Mouse (Mus musculus): ENCODE results near the gene Atp5mpl. TPM values are rescaled to one million over a fixed set of nuclear protein-coding genes. Genes with fewer than 3 reads are reported as not detected.

The Atp5mpl gene
- polyA plus RNA-seq, 1 experiment from 2014 or later: 669 TPM

- Histone ChIP-seq H3K4me2 (no peak overlapping the region), H3K4me1 (peaks cover 9% of the 10 kb centered on the region; the same call in 1 of the 2 replicates), H3K9me3 (no peaks in the 10 kb centered on the region), H3K9ac (no peak overlapping the region), H3K27me3 (replicated peaks) (no peaks in the 10 kb centered on the region), H3K36me3 (replicated peaks) (no peaks in the 10 kb centered on the region), H3K27ac (no peak overlapping the region), H3K4me3 (no peak overlapping the region)
- ATAC-seq (replicated peaks): no peak
- 80% methylated on average over 6 of the region's 6 CpGs for WGBS
Measured at GRCm38 (mm10) chr12:111978274-111978673, 11.5 kb upstream of the Atp5mpl start.

GRCm38 (mm10) chr12:111977138-111977537 lies 10.4 kb upstream of the Atp5mpl start:
- 54% methylated on average over 6 of the region's 6 CpGs for WGBS
- Histone ChIP-seq H3K4me2 (no peak overlapping the region), H3K9ac (no peak overlapping the region), H3K27ac (no peak overlapping the region), H3K4me1 (peaks cover 9% of the 10 kb centered on the region; the same call in 1 of the 2 replicates), H3K4me3 (no peak overlapping the region), H3K36me3 (replicated peaks) (no peaks in the 10 kb centered on the region), H3K27me3 (replicated peaks) (no peaks in the 10 kb centered on the region), H3K9me3 (no peaks in the 10 kb centered on the region)
- ATAC-seq (replicated peaks): no peak

- H3K4me1 ChIP-seq: peaks cover 9% of the 10 kb centered on the region; the same call in 1 of the 2 replicates
- H3K36me3 ChIP-seq (replicated peaks): no peaks in the 10 kb centered on the region
- WGBS: 92% methylated on average over 6 of the region's 6 CpGs
- no peaks in the 10 kb centered on the region for H3K27me3 ChIP-seq (replicated peaks)
- ATAC-seq (replicated peaks): no peak
- H3K9ac ChIP-seq: no peak overlapping the region
- no peak overlapping the region for H3K4me2 ChIP-seq
- no peak overlapping the region for H3K27ac ChIP-seq
- no peaks in the 10 kb centered on the region for H3K9me3 ChIP-seq
- no peak overlapping the region for H3K4me3 ChIP-seq
Measured at GRCm38 (mm10) chr12:111974578-111974977, 7.8 kb upstream of the Atp5mpl start.

GRCm38 (mm10) chr12:111972504-111972903 lies 5.7 kb upstream of the Atp5mpl start:
- ATAC-seq (replicated peaks): no peak
- H3K4me3 ChIP-seq: no peak overlapping the region
- no peaks in the 10 kb centered on the region for H3K36me3 ChIP-seq (replicated peaks)
- no peaks in the 10 kb centered on the region for H3K9me3 ChIP-seq
- no peaks in the 10 kb centered on the region for H3K27me3 ChIP-seq (replicated peaks)
- peaks cover 9% of the 10 kb centered on the region; the same call in 1 of the 2 replicates for H3K4me1 ChIP-seq
- no peak overlapping the region for H3K4me2 ChIP-seq
- no peak overlapping the region for H3K9ac ChIP-seq
- no peak overlapping the region for H3K27ac ChIP-seq
- WGBS: 92% methylated on average over 10 of the region's 10 CpGs

- WGBS: 89% methylated on average over 18 of the region's 18 CpGs
- H3K27ac ChIP-seq: no peak within 1 kb of the TSS
- no peak within 1 kb of the TSS for H3K4me3 ChIP-seq
- no peak within 1 kb of the TSS for H3K9ac ChIP-seq
- no peaks in the 10 kb centered on the region for H3K36me3 ChIP-seq (replicated peaks)
- no peak for ATAC-seq (replicated peaks)
- no peaks in the 10 kb centered on the region for H3K9me3 ChIP-seq
- H3K4me1 ChIP-seq: peaks cover under 1% of the 10 kb centered on the region; the same call in 1 of the 2 replicates
- no peak within 1 kb of the TSS for H3K4me2 ChIP-seq
- no peaks in the 10 kb centered on the region for H3K27me3 ChIP-seq (replicated peaks)
Measured at GRCm38 (mm10) chr12:111971231-111971686, 4.5 kb upstream of the Atp5mpl start, which contains the start of gene Tdrd9. Gene Tdrd9 (plus strand): TSS chr12:111971559.

- Histone ChIP-seq H3K4me1 (peaks cover 12% of the 10 kb centered on the region), H3K27me3 (replicated peaks) (no peaks in the 10 kb centered on the region), H3K4me3 (no peak overlapping the region), H3K9ac (no peak overlapping the region), H3K4me2 (no peak overlapping the region), H3K36me3 (replicated peaks) (no peaks in the 10 kb centered on the region), H3K9me3 (no peaks in the 10 kb centered on the region), H3K27ac (no peak overlapping the region)
- ATAC-seq (replicated peaks): no peak
- WGBS: 82% methylated on average over 4 of the region's 4 CpGs
Measured at GRCm38 (mm10) chr12:111970085-111970484, 3.3 kb upstream of the Atp5mpl start.

GRCm38 (mm10) chr12:111963339-111963738 lies 3.4 kb downstream of the Atp5mpl start:
- no peak overlapping the region for H3K27ac ChIP-seq
- H3K4me3 ChIP-seq: no peak overlapping the region
- H3K27me3 ChIP-seq (replicated peaks): no peaks in the 10 kb centered on the region
- H3K4me1 ChIP-seq: peaks cover 14% of the 10 kb centered on the region
- WGBS: 87% methylated on average over 5 of the region's 5 CpGs
- H3K36me3 ChIP-seq (replicated peaks): peaks cover 25% of the 10 kb centered on the region
- no peaks in the 10 kb centered on the region for H3K9me3 ChIP-seq
- H3K9ac ChIP-seq: no peak overlapping the region
- no peak overlapping the region for H3K4me2 ChIP-seq
- no peak for ATAC-seq (replicated peaks)

- Histone ChIP-seq H3K36me3 (replicated peaks) (peaks cover 25% of the 10 kb centered on the region), H3K4me1 (no peaks in the 10 kb centered on the region), H3K27ac (no peak overlapping the region), H3K27me3 (replicated peaks) (no peaks in the 10 kb centered on the region), H3K4me2 (no peak overlapping the region), H3K4me3 (no peak overlapping the region), H3K9ac (no peak overlapping the region), H3K9me3 (no peaks in the 10 kb centered on the region)
- 46% methylated on average over 9 of the region's 9 CpGs for WGBS
- ATAC-seq (replicated peaks): peak; percentile 54
Measured at GRCm38 (mm10) chr12:111958101-111958865, 8.5 kb downstream of the Atp5mpl start.

DNA sequence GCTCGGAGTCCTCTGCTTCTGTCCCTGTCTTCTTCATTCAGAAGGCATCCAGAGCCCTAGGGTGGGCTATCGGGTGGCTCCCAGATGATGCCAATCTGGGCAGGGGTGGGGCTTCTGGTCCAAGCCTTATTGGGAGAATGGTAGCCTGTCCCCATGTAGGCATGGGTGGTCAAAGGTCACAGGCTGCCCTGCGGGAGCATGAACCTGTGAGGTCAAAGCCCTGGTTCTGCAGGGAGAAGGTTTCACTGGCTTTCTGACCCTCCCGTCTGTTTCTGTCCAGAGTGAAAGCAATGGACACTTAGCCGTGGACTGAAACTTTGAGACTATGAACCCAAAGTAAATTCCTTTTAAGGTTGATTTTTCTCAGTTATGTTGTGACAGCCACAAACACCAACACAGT lies 10.6 kb downstream of the Atp5mpl start:
- no peak overlapping the region for H3K27ac ChIP-seq
- 78% methylated on average over 5 of the region's 5 CpGs for WGBS
- no peaks in the 10 kb centered on the region for H3K9me3 ChIP-seq
- no peaks in the 10 kb centered on the region for H3K27me3 ChIP-seq (replicated peaks)
- ATAC-seq (replicated peaks): no peak
- H3K4me2 ChIP-seq: no peak overlapping the region
- H3K4me3 ChIP-seq: no peak overlapping the region
- H3K4me1 ChIP-seq: no peaks in the 10 kb centered on the region
- peaks cover 19% of the 10 kb centered on the region for H3K36me3 ChIP-seq (replicated peaks)
- no peak overlapping the region for H3K9ac ChIP-seq

DNA sequence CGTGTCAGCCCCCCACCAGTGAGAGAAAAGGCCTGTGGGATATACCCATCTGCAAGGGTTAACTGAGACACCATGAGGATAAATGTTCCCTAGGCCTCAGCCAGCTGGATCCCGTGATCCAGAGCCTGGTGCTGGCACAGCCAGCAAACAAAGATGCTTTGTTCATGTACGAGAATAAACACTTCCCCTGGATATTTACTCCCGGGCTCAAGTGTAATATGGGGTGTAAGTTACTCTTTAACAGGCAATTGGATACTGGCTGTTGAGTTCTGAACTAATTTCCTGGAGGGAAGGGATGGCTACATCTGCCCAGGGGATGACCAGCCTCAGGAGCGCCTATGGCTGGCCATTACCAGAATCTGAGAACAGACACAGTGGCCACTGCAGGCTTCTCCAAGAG lies 15.1 kb downstream of the Atp5mpl start:
- ATAC-seq (replicated peaks): no peak

GRCm38 (mm10) chr12:111950486-111950885 lies 16.3 kb downstream of the Atp5mpl start:
- Histone ChIP-seq H3K4me1 (no peaks in the 10 kb centered on the region), H3K27me3 (replicated peaks) (no peaks in the 10 kb centered on the region), H3K4me3 (no peak overlapping the region), H3K36me3 (replicated peaks) (no peaks in the 10 kb centered on the region), H3K9me3 (no peaks in the 10 kb centered on the region), H3K4me2 (no peak overlapping the region), H3K27ac (no peak overlapping the region), H3K9ac (no peak overlapping the region)
- no peak for ATAC-seq (replicated peaks)
- 85% methylated on average over 5 of the region's 5 CpGs for WGBS

More for the DNA sequence above, 15.1 kb downstream of the Atp5mpl start:
- no peaks in the 10 kb centered on the region for H3K36me3 ChIP-seq (replicated peaks)
- no peak overlapping the region for H3K27ac ChIP-seq
- H3K9me3 ChIP-seq: no peaks in the 10 kb centered on the region
- no peak overlapping the region for H3K4me3 ChIP-seq
- H3K9ac ChIP-seq: no peak overlapping the region
- no peak overlapping the region for H3K4me2 ChIP-seq
- WGBS: 59% methylated on average over 5 of the region's 5 CpGs
- no peaks in the 10 kb centered on the region for H3K4me1 ChIP-seq
- no peaks in the 10 kb centered on the region for H3K27me3 ChIP-seq (replicated peaks)

GRCm38 (mm10) chr12:111946716-111947115 lies 20.1 kb downstream of the Atp5mpl start:
- Histone ChIP-seq H3K9me3 (no peaks in the 10 kb centered on the region), H3K27me3 (replicated peaks) (no peaks in the 10 kb centered on the region), H3K4me2 (no peak overlapping the region), H3K36me3 (replicated peaks) (no peaks in the 10 kb centered on the region), H3K9ac (no peak overlapping the region), H3K4me3 (no peak overlapping the region), H3K27ac (no peak overlapping the region), H3K4me1 (no peaks in the 10 kb centered on the region)
- WGBS: 54% methylated on average over 2 of the region's 2 CpGs
- no peak for ATAC-seq (replicated peaks)
